Mouse (Mus musculus): ENCODE results near the gene Plekhs1. TPM values are rescaled to one million over a fixed set of nuclear protein-coding genes. Genes with fewer than 3 reads are reported as not detected.

The Plekhs1 gene
- total and polyA plus RNA-seq, 2 experiments from 2014 or later = 0.05 to 0.31 TPM

GRCm38 (mm10) chr19:56531251-56531650 is 69.8 kb downstream of the Plekhs1 start:
- Histone ChIP-seq H3K9ac (replicated peaks; ENCODE audit: low read depth, low read length) (no peak overlapping the region), H3K36me3 (replicated peaks; ENCODE audit: control insufficient read depth, insufficient read depth, low read length) (peaks cover 12% of the 10 kb centered on the region), H3K9me3 (replicated peaks; ENCODE audit: control insufficient read depth, low read length) (no peaks in the 10 kb centered on the region), H3K4me3 (ENCODE audit: low read depth, low read length) (no peak overlapping the region), H3K4me1 (ENCODE audit: control insufficient read depth, insufficient read depth) (peaks cover 14% of the 10 kb centered on the region; the same call in 1 of the 2 replicates), H3K27ac (ENCODE audit: low read depth) (no peak overlapping the region), H3K27me3 (ENCODE audit: control insufficient read depth, insufficient read depth, low read length) (no peaks in the 10 kb centered on the region), H3K4me2 (ENCODE audit: low read depth, low read length) (no peak overlapping the region)
- WGBS = 79% methylated on average over 12 of the region's 12 CpGs
- ATAC-seq (ENCODE audit: insufficient read depth, low read depth) (no peak), DNase-seq (ENCODE audit: low spot score) (no peak)
- TF ChIP-seq EP300 (IDR thresholded peaks at IDR 0.05; ENCODE audit: low read depth) (no peak), CTCF (IDR thresholded peaks at IDR 0.05; ENCODE audit: low read depth) (no peak)

GRCm38 (mm10) chr19:56533291-56534071 is 72.0 kb downstream of the Plekhs1 start:
- Histone ChIP-seq H3K4me3 (ENCODE audit: low read depth, low read length) (no peak overlapping the region), H3K4me1 (ENCODE audit: control insufficient read depth, insufficient read depth) (peaks cover 14% of the 10 kb centered on the region; the same call in 1 of the 2 replicates), H3K27me3 (ENCODE audit: control insufficient read depth, insufficient read depth, low read length) (no peaks in the 10 kb centered on the region), H3K4me2 (ENCODE audit: low read depth, low read length) (no peak overlapping the region), H3K9me3 (replicated peaks; ENCODE audit: control insufficient read depth, low read length) (no peaks in the 10 kb centered on the region), H3K27ac (ENCODE audit: low read depth) (peak overlapping the region; percentile 85), H3K36me3 (replicated peaks; ENCODE audit: control insufficient read depth, insufficient read depth, low read length) (peaks cover 26% of the 10 kb centered on the region), H3K9ac (replicated peaks; ENCODE audit: low read depth, low read length) (no peak overlapping the region)
- 45% methylated on average over 14 of the region's 14 CpGs for WGBS
- TF ChIP-seq CTCF (IDR thresholded peaks at IDR 0.05; ENCODE audit: low read depth) (no peak), EP300 (IDR thresholded peaks at IDR 0.05; ENCODE audit: low read depth) (peak; percentile 76; the same call in 1 of the 2 replicates)
- DNase-seq (ENCODE audit: low spot score) = peak; percentile 69
- ATAC-seq (ENCODE audit: insufficient read depth, low read depth) = peak; percentile 81

GRCm38 (mm10) chr19:56534337-56534736 is 72.9 kb downstream of the Plekhs1 start:
- H3K36me3 ChIP-seq (replicated peaks; ENCODE audit: control insufficient read depth, insufficient read depth, low read length) = peaks cover 26% of the 10 kb centered on the region
- H3K27ac ChIP-seq (ENCODE audit: low read depth) = peak overlapping the region; percentile 85

GRCm38 (mm10) chr19:56535064-56535463 is 73.6 kb downstream of the Plekhs1 start:
- peaks cover 14% of the 10 kb centered on the region; the same call in 1 of the 2 replicates for H3K4me1 ChIP-seq (ENCODE audit: control insufficient read depth, insufficient read depth)
- DNase-seq (ENCODE audit: low spot score) = no peak

More at GRCm38 (mm10) chr19:56534337-56534736, 72.9 kb downstream of the Plekhs1 start:
- Histone ChIP-seq H3K9me3 (replicated peaks; ENCODE audit: control insufficient read depth, low read length) (no peaks in the 10 kb centered on the region), H3K9ac (replicated peaks; ENCODE audit: low read depth, low read length) (no peak overlapping the region), H3K27me3 (ENCODE audit: control insufficient read depth, insufficient read depth, low read length) (no peaks in the 10 kb centered on the region), H3K4me1 (ENCODE audit: control insufficient read depth, insufficient read depth) (peaks cover 14% of the 10 kb centered on the region; the same call in 1 of the 2 replicates), H3K4me3 (ENCODE audit: low read depth, low read length) (no peak overlapping the region), H3K4me2 (ENCODE audit: low read depth, low read length) (no peak overlapping the region)
- DNase-seq (ENCODE audit: low spot score) (no peak), ATAC-seq (ENCODE audit: insufficient read depth, low read depth) (no peak)
- 81% methylated on average over 3 of the region's 3 CpGs for WGBS
- TF ChIP-seq EP300 (IDR thresholded peaks at IDR 0.05; ENCODE audit: low read depth) (no peak), CTCF (IDR thresholded peaks at IDR 0.05; ENCODE audit: low read depth) (no peak)

GRCm38 (mm10) chr19:56535765-56536164 is 74.3 kb downstream of the Plekhs1 start:
- DNase-seq (ENCODE audit: low spot score) (no peak), ATAC-seq (ENCODE audit: insufficient read depth, low read depth) (no peak)
- no peaks in the 10 kb centered on the region for H3K9me3 ChIP-seq (replicated peaks; ENCODE audit: control insufficient read depth, low read length)
- 85% methylated on average over 9 of the region's 9 CpGs for WGBS
- H3K27ac ChIP-seq (ENCODE audit: low read depth) = no peak overlapping the region
- no peak overlapping the region for H3K4me2 ChIP-seq (ENCODE audit: low read depth, low read length)
- no peaks in the 10 kb centered on the region for H3K27me3 ChIP-seq (ENCODE audit: control insufficient read depth, insufficient read depth, low read length)
- TF ChIP-seq CTCF (IDR thresholded peaks at IDR 0.05; ENCODE audit: low read depth) = no peak
- TF ChIP-seq EP300 (IDR thresholded peaks at IDR 0.05; ENCODE audit: low read depth) = no peak
- peaks cover 34% of the 10 kb centered on the region for H3K36me3 ChIP-seq (replicated peaks; ENCODE audit: control insufficient read depth, insufficient read depth, low read length)
- H3K4me1 ChIP-seq (ENCODE audit: control insufficient read depth, insufficient read depth) = peaks cover 14% of the 10 kb centered on the region; the same call in 1 of the 2 replicates
- H3K4me3 ChIP-seq (ENCODE audit: low read depth, low read length) = no peak overlapping the region
- H3K9ac ChIP-seq (replicated peaks; ENCODE audit: low read depth, low read length) = no peak overlapping the region

More at GRCm38 (mm10) chr19:56535064-56535463, 73.6 kb downstream of the Plekhs1 start:
- H3K4me2 ChIP-seq (ENCODE audit: low read depth, low read length) = no peak overlapping the region
- H3K9ac ChIP-seq (replicated peaks; ENCODE audit: low read depth, low read length) = no peak overlapping the region
- TF ChIP-seq EP300 (IDR thresholded peaks at IDR 0.05; ENCODE audit: low read depth) = no peak
- H3K4me3 ChIP-seq (ENCODE audit: low read depth, low read length) = no peak overlapping the region
- H3K27me3 ChIP-seq (ENCODE audit: control insufficient read depth, insufficient read depth, low read length) = no peaks in the 10 kb centered on the region
- WGBS = 73% methylated on average over 9 of the region's 9 CpGs
- 0 out of 2 replicates have a peak overlapping the region, but pooled peaks have one; percentile 26 for H3K27ac ChIP-seq (ENCODE audit: low read depth)
- H3K9me3 ChIP-seq (replicated peaks; ENCODE audit: control insufficient read depth, low read length) = no peaks in the 10 kb centered on the region
- H3K36me3 ChIP-seq (replicated peaks; ENCODE audit: control insufficient read depth, insufficient read depth, low read length) = peaks cover 29% of the 10 kb centered on the region
- no peak for ATAC-seq (ENCODE audit: insufficient read depth, low read depth)

Other genes starting within 250 kb of the Plekhs1 start
- not detected in 2 replicates for gene Habp2, start 174.5 kb upstream of the Plekhs1 start, total RNA-seq (2014; rRNA removed; ENCODE audit: low replicate concordance)
- gene Habp2, start 174.5 kb upstream of the Plekhs1 start, polyA plus RNA-seq (2015; fragmentation: Nextera tagmentation; extraction: Ambion mirVana) = 3.9 and 4.1 TPM in 2 replicates
- 163 and 207 TPM in 2 replicates for gene Nrap, start 71.6 kb upstream of the Plekhs1 start, total RNA-seq (2014; rRNA removed; ENCODE audit: low replicate concordance)
- 52.9 and 60.1 TPM in 2 replicates for gene Nrap, start 71.6 kb upstream of the Plekhs1 start, polyA plus RNA-seq (2015; fragmentation: Nextera tagmentation; extraction: Ambion mirVana)
- 33.1 and 33.2 TPM in 2 replicates for gene Casp7, start 64.5 kb upstream of the Plekhs1 start, total RNA-seq (2014; rRNA removed; ENCODE audit: low replicate concordance)
- 22.5 and 27.0 TPM in 2 replicates for gene Casp7, start 64.5 kb upstream of the Plekhs1 start, polyA plus RNA-seq (2015; fragmentation: Nextera tagmentation; extraction: Ambion mirVana)
- 4.4 and 6.9 TPM in 2 replicates for gene Dclre1a, start 86.6 kb downstream of the Plekhs1 start, total RNA-seq (2014; rRNA removed; ENCODE audit: low replicate concordance)
- 9.6 and 11.3 TPM in 2 replicates for gene Dclre1a, start 86.6 kb downstream of the Plekhs1 start, polyA plus RNA-seq (2015; fragmentation: Nextera tagmentation; extraction: Ambion mirVana)
- gene Nhlrc2, start 86.6 kb downstream of the Plekhs1 start, total RNA-seq (2014; rRNA removed; ENCODE audit: low replicate concordance) = 28.9 and 30.4 TPM in 2 replicates
- gene Nhlrc2, start 86.6 kb downstream of the Plekhs1 start, polyA plus RNA-seq (2015; fragmentation: Nextera tagmentation; extraction: Ambion mirVana) = 11.1 and 11.2 TPM in 2 replicates